ENCODE assay signal across 22 mouse cellular contexts in genomic region chr2:125162012-125162470, GRCm38 (mm10). TPM values are rescaled to one million over a fixed set of nuclear protein-coding genes. Genes with fewer than 3 reads are reported as not detected.
DNase-seq lines count a peak whose midpoint lies in the region; ATAC-seq lines count a peak whose summit lies in the region.
"Had no signal": no experiment of that assay in that cellular context is flagged by ENCODE, and none has a peak within 500 bp of the region (broad histone marks: within the 10 kb centered on the region; RNA-seq: fewer than 3 reads in every experiment).

No protein-coding gene starts in this region.

- H3K4me3 ChIP-seq in kidney, embryonic 14.5 days (ENCODE audit: low read length) = no peak overlapping the region
- no peak overlapping the region for H3K4me3 ChIP-seq in hindbrain, embryonic 14.5 days (replicated peaks; ENCODE audit: low read length)
- H3K4me3 ChIP-seq: embryonic facial prominence, embryonic 15.5 days; heart, embryonic 15.5 days; left cerebral cortex, adult 2 months; liver, embryonic 13.5 days; megakaryocyte, embryonic 14.5 days had no signal

- ATAC-seq in kidney, embryonic 14.5 days (ENCODE audit: low FRiP score, low TSS enrichment) = no peak
- ATAC-seq in hindbrain, embryonic 14.5 days (ENCODE audit: low FRiP score) = peak; percentile 59; the same call in 1 of the 2 replicates
- ATAC-seq: CD4-positive, CD25-positive, alpha-beta regulatory T cell, adult 4 months; lung, postnatal 0 days had no signal

- no peak overlapping the region for H3K27ac ChIP-seq in kidney, embryonic 14.5 days (ENCODE audit: low read depth, low read length)
- H3K27ac ChIP-seq in hindbrain, embryonic 14.5 days = no peak overlapping the region
- H3K27ac ChIP-seq: embryonic facial prominence, embryonic 15.5 days; heart, embryonic 15.5 days; left cerebral cortex, adult 2 months; liver, embryonic 13.5 days had no signal

- 66% methylated on average over 4 of the region's 4 CpGs for WGBS in kidney, embryonic 14.5 days
- 41% methylated on average over 4 of the region's 4 CpGs for WGBS in hindbrain, embryonic 14.5 days

- no peak overlapping the region for H3K4me2 ChIP-seq in kidney, embryonic 14.5 days (replicated peaks; ENCODE audit: low read depth, low read length)
- no peak overlapping the region for H3K4me2 ChIP-seq in hindbrain, embryonic 14.5 days (replicated peaks)
- H3K4me2 ChIP-seq: embryonic facial prominence, embryonic 15.5 days; heart, embryonic 15.5 days; liver, embryonic 13.5 days had no signal

- H3K27me3 ChIP-seq in kidney, embryonic 14.5 days (ENCODE audit: control insufficient read depth, insufficient read depth, low read length) = no peaks in the 10 kb centered on the region
- H3K27me3 ChIP-seq in hindbrain, embryonic 14.5 days (ENCODE audit: control insufficient read depth, insufficient read depth, low read length) = no peaks in the 10 kb centered on the region
- H3K27me3 ChIP-seq: embryonic facial prominence, embryonic 15.5 days; heart, embryonic 15.5 days; liver, embryonic 13.5 days; megakaryocyte, embryonic 14.5 days had no signal

- H3K9me3 ChIP-seq in kidney, embryonic 14.5 days (ENCODE audit: control insufficient read depth, low read length) = no peaks in the 10 kb centered on the region
- no peaks in the 10 kb centered on the region for H3K9me3 ChIP-seq in hindbrain, embryonic 14.5 days (ENCODE audit: control insufficient read depth, low read length)
- H3K9me3 ChIP-seq: embryonic facial prominence, embryonic 15.5 days; heart, embryonic 15.5 days; liver, embryonic 13.5 days; megakaryocyte, embryonic 14.5 days had no signal

- no peaks in the 10 kb centered on the region for H3K36me3 ChIP-seq in kidney, embryonic 14.5 days (ENCODE audit: control insufficient read depth, insufficient read depth, low read length)
- no peaks in the 10 kb centered on the region for H3K36me3 ChIP-seq in hindbrain, embryonic 14.5 days (replicated peaks; ENCODE audit: control insufficient read depth, insufficient read depth)
- H3K36me3 ChIP-seq: embryonic facial prominence, embryonic 15.5 days; heart, embryonic 15.5 days; liver, embryonic 13.5 days had no signal

- 0 out of 2 replicates have a peak, but pooled peaks cover 4% of the 10 kb centered on the region for H3K4me1 ChIP-seq in kidney, embryonic 14.5 days (ENCODE audit: control insufficient read depth, insufficient read depth, low read length)
- no peaks in the 10 kb centered on the region for H3K4me1 ChIP-seq in hindbrain, embryonic 14.5 days (replicated peaks; ENCODE audit: control insufficient read depth, insufficient read depth, low read length)
- H3K4me1 ChIP-seq: embryonic facial prominence, embryonic 15.5 days; heart, embryonic 15.5 days; liver, embryonic 13.5 days; megakaryocyte, embryonic 14.5 days had no signal

- H3K9ac ChIP-seq in kidney, embryonic 14.5 days (ENCODE audit: low read depth, low read length) = no peak overlapping the region
- H3K9ac ChIP-seq in hindbrain, embryonic 14.5 days = no peak overlapping the region
- H3K9ac ChIP-seq: embryonic facial prominence, embryonic 15.5 days; heart, embryonic 15.5 days; liver, embryonic 13.5 days had no signal

- DNase-seq in kidney, adult 11 months = peak; percentile 61
- DNase-seq in hindbrain, embryonic 14.5 days (ENCODE audit: low spot score) = no peak
- peak; percentile 26 for DNase-seq in kidney, postnatal 10 days
- peak; percentile 47 for DNase-seq in retina, postnatal 1 day
- DNase-seq in layer of hippocampus, adult 18-20 months (ENCODE audit: low spot score in 2 of 2) = no peak
- no peak for DNase-seq in layer of hippocampus, adult 8-10 months (ENCODE audit: low spot score in 2 of 2)
- DNase-seq: adrenal gland, postnatal 14 days; cerebellum, adult 9-10 months; liver, embryonic 13.5 days; right cerebral cortex, postnatal 4 days had no signal

RNA-seq across cellular contexts. Expression of gene Slc12a1, which starts 9.7 kb away (rescaled TPM):
- 8.0 and 21.4 TPM in 2 replicates for polyA plus RNA-seq in kidney, embryonic 14.5 days (2014; fragmentation: Nextera tagmentation; extraction: Ambion mirVana)
- polyA plus RNA-seq in hindbrain, embryonic 14.5 days (2014; fragmentation: Nextera tagmentation; extraction: Ambion mirVana) = 0.15 and 0.18 TPM in 2 replicates
- under 1 TPM; 0.12 to 0.18 TPM for total RNA-seq in layer of hippocampus, adult 18-20 months (2021)
- under 1 TPM in 3 of 4 experiments, not detected in 1; 0.10 to 0.27 (median 0.25) TPM for total RNA-seq in layer of hippocampus, adult 8-10 months (2022)
- total RNA-seq: adrenal gland, postnatal 14 days; granulocyte monocyte progenitor cell, adult 5-6 weeks; MEL had no signal
- polyA plus RNA-seq: CD4-positive, CD25-positive, alpha-beta regulatory T cell, adult 4 months; embryonic facial prominence, embryonic 15.5 days; heart, embryonic 15.5 days; large intestine, adult 2 months; limb, embryonic 11.5 days; liver, embryonic 13.5 days; urinary bladder, adult 2 months had no signal

RNA-seq across cellular contexts. Expression of gene Ctxn2, which starts 25.5 kb away (rescaled TPM):
- not detected in 2 replicates for polyA plus RNA-seq in kidney, embryonic 14.5 days (2014; fragmentation: Nextera tagmentation; extraction: Ambion mirVana)
- polyA plus RNA-seq in hindbrain, embryonic 14.5 days (2014; fragmentation: Nextera tagmentation; extraction: Ambion mirVana) = 17.5 and 20.7 TPM in 2 replicates
- 10 to 100 TPM; 12.2 to 16.1 TPM for total RNA-seq in layer of hippocampus, adult 18-20 months (2021)
- 10 to 100 TPM; 12.0 to 15.0 (median 13.5) TPM for total RNA-seq in layer of hippocampus, adult 8-10 months (2022)
- total RNA-seq: adrenal gland, postnatal 14 days; granulocyte monocyte progenitor cell, adult 5-6 weeks; MEL had no signal
- polyA plus RNA-seq: CD4-positive, CD25-positive, alpha-beta regulatory T cell, adult 4 months; embryonic facial prominence, embryonic 15.5 days; heart, embryonic 15.5 days; large intestine, adult 2 months; limb, embryonic 11.5 days; liver, embryonic 13.5 days; lung, postnatal 0 days; urinary bladder, adult 2 months had no signal

RNA-seq across cellular contexts. Expression of gene Myef2, which starts 38.6 kb away (rescaled TPM):
- 118 and 142 TPM in 2 replicates for polyA plus RNA-seq in kidney, embryonic 14.5 days (2014; fragmentation: Nextera tagmentation; extraction: Ambion mirVana)
- polyA plus RNA-seq in hindbrain, embryonic 14.5 days (2014; fragmentation: Nextera tagmentation; extraction: Ambion mirVana) = 227 and 232 TPM in 2 replicates
- 10 to 100 TPM; 87.6 to 95.8 TPM for total RNA-seq in layer of hippocampus, adult 18-20 months (2021)
- 10 to 100 TPM; 86.0 to 92.4 (median 89.1) TPM for total RNA-seq in layer of hippocampus, adult 8-10 months (2022)

Comparison
In these comparisons a context has a peak if more than half of its experiments do, and no peak if none do; other contexts are left out.
1. DNase-seq: peak in kidney, adult 11 months (single experiment), kidney, postnatal 10 days (single experiment) and retina, postnatal 1 day (single experiment); none in hindbrain, embryonic 14.5 days (single experiment), layer of hippocampus, adult 18-20 months (0 of 2) and layer of hippocampus, adult 8-10 months (0 of 2).